Mouse (Mus musculus): ENCODE data around the gene Spsb4.

GRCm38 (mm10) chr9:97019686-97020085 is 1.0 kb upstream of the Spsb4 start:
- TF ChIP-seq GATA1 (IDR thresholded peaks at IDR 0.05; ENCODE audit: low read length) (no peak), TAL1 (IDR thresholded peaks at IDR 0.05; ENCODE audit: low read length) (no peak)

Measured in erythroblast, embryonic 14.5 days (primary cell).